Mouse (Mus musculus): ENCODE measurements at regions not wholly inside any gene's neighbourhood (a gene's known extent, or its start where the extent isn't known, plus 50 kb on each side); places are given as distances from the start of the nearest gene placed in this dataset.

DNA sequence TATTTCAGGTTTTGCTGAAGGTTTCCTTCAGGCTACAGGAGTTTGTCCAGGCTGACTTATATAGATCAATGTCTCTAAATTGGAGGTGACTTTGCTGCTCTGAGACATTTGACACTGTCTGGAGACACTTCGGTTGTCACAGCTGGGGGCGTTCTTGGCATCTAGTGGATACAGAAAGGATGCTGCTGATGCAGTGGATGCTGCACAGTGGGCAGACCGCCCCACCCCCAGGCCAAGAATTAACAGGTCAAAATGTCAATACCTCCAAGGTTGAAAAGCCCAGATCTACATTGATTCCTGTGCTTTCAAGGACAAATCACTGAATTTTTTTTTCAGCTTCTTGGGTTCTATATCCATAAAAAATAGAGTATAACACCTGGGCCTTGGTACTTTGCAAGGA, 312.3 kb downstream of the Cenpc1 start:
- H3K9ac ChIP-seq (ENCODE audit: low read depth, low read length) = no peak overlapping the region
- H3K27ac ChIP-seq (ENCODE audit: low read depth, low read length) = no peak overlapping the region
- H3K4me1 ChIP-seq (ENCODE audit: control insufficient read depth, insufficient read depth, low read length) = no peaks in the 10 kb centered on the region
- no peaks in the 10 kb centered on the region for H3K27me3 ChIP-seq (ENCODE audit: control insufficient read depth, insufficient read depth, low read length)
- no peaks in the 10 kb centered on the region for H3K9me3 ChIP-seq (ENCODE audit: control insufficient read depth, low read length)
- H3K4me2 ChIP-seq (replicated peaks; ENCODE audit: low read depth, low read length) = no peak overlapping the region
- 78% methylated on average over 3 of the region's 3 CpGs for WGBS
- H3K36me3 ChIP-seq (ENCODE audit: control insufficient read depth, insufficient read depth, low read length) = no peaks in the 10 kb centered on the region
- no peak overlapping the region for H3K4me3 ChIP-seq (ENCODE audit: low read length)
- no peak for ATAC-seq (ENCODE audit: low FRiP score, low TSS enrichment)

- Histone ChIP-seq H3K36me3 (ENCODE audit: control insufficient read depth, insufficient read depth, low read length) (no peaks in the 10 kb centered on the region), H3K9me3 (ENCODE audit: control insufficient read depth, low read length) (no peaks in the 10 kb centered on the region), H3K4me2 (replicated peaks; ENCODE audit: low read depth, low read length) (no peak overlapping the region), H3K27ac (ENCODE audit: low read depth, low read length) (no peak overlapping the region), H3K4me3 (ENCODE audit: low read length) (no peak overlapping the region), H3K4me1 (ENCODE audit: control insufficient read depth, insufficient read depth, low read length) (no peaks in the 10 kb centered on the region), H3K27me3 (ENCODE audit: control insufficient read depth, insufficient read depth, low read length) (no peaks in the 10 kb centered on the region), H3K9ac (ENCODE audit: low read depth, low read length) (no peak overlapping the region)
- WGBS = 84% methylated on average over 2 of the region's 2 CpGs
- ATAC-seq (ENCODE audit: low FRiP score, low TSS enrichment) = no peak
Measured at GRCm38 (mm10) chr5:85751649-85752048, 313.7 kb downstream of the Cenpc1 start.

- WGBS = 82% methylated on average over 1 of the region's 1 CpGs
- Histone ChIP-seq H3K4me3 (ENCODE audit: low read length) (no peak overlapping the region), H3K27ac (ENCODE audit: low read depth, low read length) (no peak overlapping the region), H3K4me1 (ENCODE audit: control insufficient read depth, insufficient read depth, low read length) (no peaks in the 10 kb centered on the region), H3K36me3 (ENCODE audit: control insufficient read depth, insufficient read depth, low read length) (no peaks in the 10 kb centered on the region), H3K9ac (ENCODE audit: low read depth, low read length) (no peak overlapping the region), H3K27me3 (ENCODE audit: control insufficient read depth, insufficient read depth, low read length) (no peaks in the 10 kb centered on the region), H3K9me3 (ENCODE audit: control insufficient read depth, low read length) (no peaks in the 10 kb centered on the region), H3K4me2 (replicated peaks; ENCODE audit: low read depth, low read length) (no peak overlapping the region)
- no peak for ATAC-seq (ENCODE audit: low FRiP score, low TSS enrichment)
Measured at GRCm38 (mm10) chr5:85750893-85751292, 314.5 kb downstream of the Cenpc1 start.

DNA sequence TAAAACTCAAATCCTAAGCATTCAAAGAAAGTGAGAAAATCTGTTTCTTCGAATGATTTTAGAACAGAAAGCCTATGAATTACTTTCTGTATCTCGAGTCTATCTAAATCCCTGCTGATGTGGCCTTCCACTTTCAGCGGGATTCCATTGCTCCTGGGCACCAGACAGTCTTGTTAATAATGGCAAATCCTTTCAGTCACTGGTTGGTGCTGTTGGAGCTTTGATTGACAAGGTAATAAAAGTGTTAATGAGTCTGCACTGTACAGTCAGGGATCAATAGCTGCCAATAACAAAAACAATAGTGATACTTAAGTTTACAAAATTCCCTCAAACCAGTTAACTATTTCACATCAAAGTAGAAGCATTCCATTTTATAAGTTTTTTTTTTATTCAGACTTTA, 335.8 kb downstream of the Cenpc1 start:
- no peak for ATAC-seq (ENCODE audit: low FRiP score, low TSS enrichment)
- 77% methylated on average over 3 of the region's 3 CpGs for WGBS

DNA sequence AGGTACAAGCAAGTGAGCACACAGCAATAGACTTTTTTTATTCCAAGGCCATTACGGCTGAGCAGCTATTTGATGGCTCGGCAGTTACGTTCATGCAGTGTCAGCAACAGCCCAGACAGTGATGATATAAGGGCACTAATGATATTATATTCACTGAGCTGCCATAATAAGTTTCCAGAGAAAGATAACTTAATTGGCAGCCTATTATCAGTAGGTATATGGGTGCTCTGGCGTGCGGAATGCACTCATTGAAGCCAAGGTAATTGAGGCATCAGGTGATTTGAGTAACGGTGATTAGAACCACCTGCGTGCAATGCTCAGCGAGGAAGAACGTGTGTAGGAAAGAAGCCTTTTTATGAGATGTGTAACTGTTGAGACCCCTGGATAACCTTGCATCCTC, 358.0 kb downstream of the Cenpc1 start:
- no peaks in the 10 kb centered on the region for H3K9me3 ChIP-seq (ENCODE audit: control insufficient read depth, low read length)
- no peak overlapping the region for H3K27ac ChIP-seq (ENCODE audit: low read depth, low read length)
- H3K27me3 ChIP-seq (ENCODE audit: control insufficient read depth, insufficient read depth, low read length) = no peaks in the 10 kb centered on the region
- 70% methylated on average over 9 of the region's 9 CpGs for WGBS
- no peak overlapping the region for H3K4me2 ChIP-seq (replicated peaks; ENCODE audit: low read depth, low read length)
- no peak for ATAC-seq (ENCODE audit: low FRiP score, low TSS enrichment)
- no peaks in the 10 kb centered on the region for H3K4me1 ChIP-seq (ENCODE audit: control insufficient read depth, insufficient read depth, low read length)
- H3K4me3 ChIP-seq (ENCODE audit: low read length) = no peak overlapping the region
- no peaks in the 10 kb centered on the region for H3K36me3 ChIP-seq (ENCODE audit: control insufficient read depth, insufficient read depth, low read length)
- H3K9ac ChIP-seq (ENCODE audit: low read depth, low read length) = no peak overlapping the region

More for the DNA sequence above, 335.8 kb downstream of the Cenpc1 start:
- Histone ChIP-seq H3K4me1 (ENCODE audit: control insufficient read depth, insufficient read depth, low read length) (no peaks in the 10 kb centered on the region), H3K27ac (ENCODE audit: low read depth, low read length) (no peak overlapping the region), H3K4me3 (ENCODE audit: low read length) (no peak overlapping the region), H3K27me3 (ENCODE audit: control insufficient read depth, insufficient read depth, low read length) (no peaks in the 10 kb centered on the region), H3K9me3 (ENCODE audit: control insufficient read depth, low read length) (no peaks in the 10 kb centered on the region), H3K9ac (ENCODE audit: low read depth, low read length) (no peak overlapping the region), H3K36me3 (ENCODE audit: control insufficient read depth, insufficient read depth, low read length) (no peaks in the 10 kb centered on the region), H3K4me2 (replicated peaks; ENCODE audit: low read depth, low read length) (no peak overlapping the region)

DNA sequence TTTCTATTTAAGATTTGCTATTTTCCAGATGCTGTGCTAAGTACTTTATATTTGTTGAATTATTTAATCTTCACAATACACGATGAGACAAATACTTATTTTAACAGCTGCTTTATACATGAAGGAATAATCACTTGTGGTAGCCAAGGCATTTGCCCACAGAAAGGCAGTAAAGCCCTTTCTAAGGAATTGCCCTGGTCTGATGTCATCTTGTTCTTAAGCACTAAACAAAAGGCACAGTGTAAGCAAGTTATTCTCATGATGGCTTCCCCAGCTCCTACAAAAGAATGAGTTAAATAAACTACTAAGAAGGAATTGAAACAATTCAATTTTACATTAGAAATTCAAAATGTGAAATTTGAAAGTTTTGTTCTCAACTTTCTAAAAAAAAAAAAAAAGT, 358.8 kb downstream of the Cenpc1 start:
- ATAC-seq (ENCODE audit: low FRiP score, low TSS enrichment) = no peak

DNA sequence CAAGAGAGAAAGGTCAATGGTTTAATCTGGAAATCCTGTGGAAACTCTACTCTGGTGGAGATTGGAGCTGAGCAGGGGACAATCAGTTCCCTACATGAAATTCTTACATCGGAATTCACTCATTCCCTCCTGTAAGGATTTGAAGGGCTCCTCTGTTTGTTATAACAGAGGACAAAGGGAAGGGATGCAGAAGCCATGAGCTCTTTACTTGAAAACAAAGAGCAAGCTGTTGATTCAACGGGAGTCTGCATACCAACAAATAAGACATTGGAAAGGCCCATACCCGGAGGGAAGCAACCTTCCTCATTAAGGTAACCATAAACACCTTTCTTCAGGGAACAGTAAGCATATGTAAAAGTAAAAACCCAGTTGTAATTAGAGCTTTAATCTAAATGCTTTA, 359.3 kb downstream of the Cenpc1 start:
- Histone ChIP-seq H3K4me3 (ENCODE audit: low read length) (no peak overlapping the region), H3K9ac (ENCODE audit: low read depth, low read length) (no peak overlapping the region), H3K36me3 (ENCODE audit: control insufficient read depth, insufficient read depth, low read length) (no peaks in the 10 kb centered on the region), H3K4me1 (ENCODE audit: control insufficient read depth, insufficient read depth, low read length) (no peaks in the 10 kb centered on the region), H3K27ac (ENCODE audit: low read depth, low read length) (no peak overlapping the region), H3K27me3 (ENCODE audit: control insufficient read depth, insufficient read depth, low read length) (no peaks in the 10 kb centered on the region), H3K9me3 (ENCODE audit: control insufficient read depth, low read length) (no peaks in the 10 kb centered on the region), H3K4me2 (replicated peaks; ENCODE audit: low read depth, low read length) (no peak overlapping the region)
- 46% methylated on average over 3 of the region's 3 CpGs for WGBS
- ATAC-seq (ENCODE audit: low FRiP score, low TSS enrichment) = no peak

More for the DNA sequence above, 358.8 kb downstream of the Cenpc1 start:
- H3K4me3 ChIP-seq (ENCODE audit: low read length) = no peak overlapping the region
- H3K27ac ChIP-seq (ENCODE audit: low read depth, low read length) = no peak overlapping the region
- no peak overlapping the region for H3K9ac ChIP-seq (ENCODE audit: low read depth, low read length)
- no peaks in the 10 kb centered on the region for H3K36me3 ChIP-seq (ENCODE audit: control insufficient read depth, insufficient read depth, low read length)
- H3K27me3 ChIP-seq (ENCODE audit: control insufficient read depth, insufficient read depth, low read length) = no peaks in the 10 kb centered on the region
- WGBS = 76% methylated on average over 1 of the region's 1 CpGs
- H3K4me2 ChIP-seq (replicated peaks; ENCODE audit: low read depth, low read length) = no peak overlapping the region
- H3K9me3 ChIP-seq (ENCODE audit: control insufficient read depth, low read length) = no peaks in the 10 kb centered on the region
- no peaks in the 10 kb centered on the region for H3K4me1 ChIP-seq (ENCODE audit: control insufficient read depth, insufficient read depth, low read length)

GRCm38 (mm10) chr5:85677872-85678271, 387.5 kb downstream of the Cenpc1 start:
- H3K27ac ChIP-seq (ENCODE audit: low read depth, low read length) = no peak overlapping the region
- no peak overlapping the region for H3K4me2 ChIP-seq (replicated peaks; ENCODE audit: low read depth, low read length)
- no peaks in the 10 kb centered on the region for H3K9me3 ChIP-seq (ENCODE audit: control insufficient read depth, low read length)
- H3K36me3 ChIP-seq (ENCODE audit: control insufficient read depth, insufficient read depth, low read length) = no peaks in the 10 kb centered on the region
- H3K4me3 ChIP-seq (ENCODE audit: low read length) = no peak overlapping the region
- H3K4me1 ChIP-seq (ENCODE audit: control insufficient read depth, insufficient read depth, low read length) = no peaks in the 10 kb centered on the region
- 82% methylated on average over 4 of the region's 4 CpGs for WGBS
- no peak for ATAC-seq (ENCODE audit: low FRiP score, low TSS enrichment)
- no peaks in the 10 kb centered on the region for H3K27me3 ChIP-seq (ENCODE audit: control insufficient read depth, insufficient read depth, low read length)
- no peak overlapping the region for H3K9ac ChIP-seq (ENCODE audit: low read depth, low read length)

DNA sequence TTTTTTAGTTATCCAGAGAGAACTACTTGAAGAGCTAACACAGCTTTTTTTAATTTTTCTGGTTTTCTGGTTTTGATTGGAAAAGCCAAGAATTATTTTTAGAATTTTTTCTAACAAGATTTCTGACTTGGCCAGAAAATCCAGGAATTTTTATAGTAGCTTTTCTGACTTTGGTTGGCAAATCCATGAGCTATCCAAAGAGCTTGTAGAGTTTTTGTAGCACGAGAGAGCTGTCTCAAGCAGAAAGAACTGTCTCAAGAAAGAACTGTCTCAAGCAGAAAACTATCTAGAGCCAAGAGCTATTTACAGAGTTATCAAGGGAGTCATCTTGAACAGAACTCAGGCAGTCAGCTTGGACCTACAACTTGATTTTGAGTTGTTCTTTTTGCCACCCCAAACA, 394.3 kb downstream of the Cenpc1 start:
- ATAC-seq (ENCODE audit: low FRiP score, low TSS enrichment) = no peak
- H3K4me3 ChIP-seq (ENCODE audit: low read length) = no peak overlapping the region
- H3K27me3 ChIP-seq (ENCODE audit: control insufficient read depth, insufficient read depth, low read length) = no peaks in the 10 kb centered on the region
- H3K4me2 ChIP-seq (replicated peaks; ENCODE audit: low read depth, low read length) = no peak overlapping the region
- H3K9ac ChIP-seq (ENCODE audit: low read depth, low read length) = no peak overlapping the region
- no peaks in the 10 kb centered on the region for H3K36me3 ChIP-seq (ENCODE audit: control insufficient read depth, insufficient read depth, low read length)
- H3K9me3 ChIP-seq (ENCODE audit: control insufficient read depth, low read length) = no peaks in the 10 kb centered on the region
- no peaks in the 10 kb centered on the region for H3K4me1 ChIP-seq (ENCODE audit: control insufficient read depth, insufficient read depth, low read length)
- no peak overlapping the region for H3K27ac ChIP-seq (ENCODE audit: low read depth, low read length)
- 85% methylated on average over 1 of the region's 1 CpGs for WGBS

GRCm38 (mm10) chr5:85661487-85661886, 403.9 kb downstream of the Cenpc1 start:
- H3K4me3 ChIP-seq (ENCODE audit: low read length) = no peak overlapping the region
- no peak overlapping the region for H3K27ac ChIP-seq (ENCODE audit: low read depth, low read length)
- WGBS = 44% methylated on average over 5 of the region's 5 CpGs
- H3K9ac ChIP-seq (ENCODE audit: low read depth, low read length) = no peak overlapping the region
- H3K36me3 ChIP-seq (ENCODE audit: control insufficient read depth, insufficient read depth, low read length) = no peaks in the 10 kb centered on the region
- no peaks in the 10 kb centered on the region for H3K9me3 ChIP-seq (ENCODE audit: control insufficient read depth, low read length)
- H3K27me3 ChIP-seq (ENCODE audit: control insufficient read depth, insufficient read depth, low read length) = no peaks in the 10 kb centered on the region
- H3K4me2 ChIP-seq (replicated peaks; ENCODE audit: low read depth, low read length) = no peak overlapping the region
- ATAC-seq (ENCODE audit: low FRiP score, low TSS enrichment) = no peak
- H3K4me1 ChIP-seq (ENCODE audit: control insufficient read depth, insufficient read depth, low read length) = no peaks in the 10 kb centered on the region
